Comparison of ENCODE assay signal across 15 mouse cellular contexts in genomic region chr2:171453241-171453640, GRCm38 (mm10).
DNase-seq lines count a peak whose midpoint lies in the region; ATAC-seq and TF ChIP-seq lines count a peak whose summit lies in the region.
"Had no signal": no experiment of that assay in that cellular context is flagged by ENCODE, and none has a peak within 500 bp of the region (broad histone marks: within the 10 kb centered on the region; RNA-seq: fewer than 3 reads in every experiment).

No protein-coding gene starts in this region.

- WGBS in midbrain, postnatal 0 days, result 55% methylated on average over 9 of the region's 9 CpGs
- 65% methylated on average over 9 of the region's 9 CpGs for WGBS in intestine, embryonic 15.5 days

- 0 out of 2 replicates have a peak, but pooled peaks have one; percentile 13 for ATAC-seq in frontal cortex, adult (ENCODE audit: low TSS enrichment)
- ATAC-seq in midbrain, postnatal 0 days (ENCODE audit: low FRiP score), result no peak
- no peak for ATAC-seq in intestine, embryonic 15.5 days
- ATAC-seq: intestine, postnatal 0 days had no signal

- no peak for TF ChIP-seq CTCF in midbrain, postnatal 0 days (IDR thresholded peaks at IDR 0.05)

- intact Hi-C loops in left cerebral cortex, postnatal 14 days (cut with DNase I), result no loop called here

- H3K27me3 ChIP-seq in midbrain, postnatal 0 days (ENCODE audit: insufficient read depth, low read length), result no peaks in the 10 kb centered on the region
- H3K27me3 ChIP-seq in intestine, embryonic 15.5 days (replicated peaks), result no peaks in the 10 kb centered on the region
- H3K27me3 ChIP-seq: megakaryocyte, embryonic 14.5 days had no signal

- no peaks in the 10 kb centered on the region for H3K36me3 ChIP-seq in midbrain, postnatal 0 days (ENCODE audit: insufficient read depth, low read length)
- no peaks in the 10 kb centered on the region for H3K36me3 ChIP-seq in intestine, embryonic 15.5 days

- no peaks in the 10 kb centered on the region; the same call in 1 of the 2 replicates for H3K9me3 ChIP-seq in midbrain, postnatal 0 days (ENCODE audit: low read length)
- no peaks in the 10 kb centered on the region for H3K9me3 ChIP-seq in intestine, embryonic 15.5 days

- no peak overlapping the region for H3K9ac ChIP-seq in midbrain, postnatal 0 days (replicated peaks; ENCODE audit: low read length, poor library complexity, severe bottlenecking)
- no peak overlapping the region for H3K9ac ChIP-seq in intestine, embryonic 15.5 days

- H3K4me2 ChIP-seq in midbrain, postnatal 0 days (ENCODE audit: low read depth, low read length, poor library complexity, severe bottlenecking), result no peak overlapping the region
- no peak overlapping the region for H3K4me2 ChIP-seq in intestine, embryonic 15.5 days (replicated peaks)

- H3K27ac ChIP-seq in midbrain, postnatal 0 days (ENCODE audit: low read depth, low read length), result no peak overlapping the region
- H3K27ac ChIP-seq in intestine, embryonic 15.5 days, result no peak overlapping the region
- H3K27ac ChIP-seq: heart, adult 2 months had no signal

- DNase-seq in frontal cortex, postnatal 25 days (ENCODE audit: low spot score in 2 of 2), result no peak
- peak; percentile 10 for DNase-seq in left cerebral cortex, postnatal 14 days (ENCODE audit: low spot score in 2 of 2)
- no peak for DNase-seq in left cerebral cortex, adult 8-10 months (ENCODE audit: low spot score in 2 of 2)
- peak; percentile 29 for DNase-seq in brain, adult 2 months (ENCODE audit: low read depth, low spot score)
- DNase-seq in midbrain, postnatal 0 days (ENCODE audit: low spot score), result peak; percentile 65
- no peak for DNase-seq in adrenal gland, adult 2 months
- DNase-seq: adrenal gland, postnatal 10 days; B cell, adult 2 months; heart, adult 2 months; kidney, postnatal 14 days; liver had no signal

- H3K4me3 ChIP-seq in midbrain, postnatal 0 days (ENCODE audit: low read depth, low read length), result no peak overlapping the region
- no peak overlapping the region for H3K4me3 ChIP-seq in intestine, embryonic 15.5 days (replicated peaks)
- H3K4me3 ChIP-seq: heart, adult 2 months; megakaryocyte, embryonic 14.5 days had no signal

- H3K4me1 ChIP-seq in midbrain, postnatal 0 days (ENCODE audit: insufficient read depth, low read length), result no peaks in the 10 kb centered on the region
- no peaks in the 10 kb centered on the region for H3K4me1 ChIP-seq in intestine, embryonic 15.5 days (replicated peaks)
- H3K4me1 ChIP-seq: megakaryocyte, embryonic 14.5 days had no signal

Comparison
In these comparisons a context has a peak if more than half of its experiments do, and no peak if none do; other contexts are left out.
1. DNase-seq: peak in left cerebral cortex, postnatal 14 days (2 of 2), brain, adult 2 months (single experiment) and midbrain, postnatal 0 days (single experiment); none in frontal cortex, postnatal 25 days (0 of 2), left cerebral cortex, adult 8-10 months (0 of 2) and adrenal gland, adult 2 months (single experiment).